Mouse (Mus musculus): ENCODE results near the gene Nid2. TPM values are rescaled to one million over a fixed set of nuclear protein-coding genes. Genes with fewer than 3 reads are reported as not detected.
A peak's percentile ranks its signal among the peaks of the same experiment; 100 is the strongest.

The Nid2 gene
- polyA plus RNA-seq, 1 experiment = 93.2 TPM

DNA sequence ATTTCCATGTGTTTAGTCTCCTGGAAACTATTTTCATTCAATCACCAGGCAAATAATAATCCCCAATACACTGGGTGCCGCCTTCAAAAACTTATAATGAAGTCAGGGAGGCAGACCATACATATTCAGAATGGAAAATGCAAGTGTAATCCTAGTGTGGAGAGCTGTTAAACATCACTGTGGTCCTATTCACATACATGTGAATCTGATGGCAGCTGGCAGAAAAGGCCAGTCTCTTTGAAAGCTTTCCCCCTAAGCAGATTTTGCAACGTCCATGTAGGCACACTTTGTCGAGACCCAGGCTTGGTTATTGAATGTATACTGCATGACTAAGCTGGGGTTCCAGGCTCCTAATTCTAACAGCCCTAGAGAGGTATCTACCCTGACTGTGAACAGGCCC lies 32.0 kb upstream of the Nid2 start:
- no peak for TF ChIP-seq POLR2A (IDR thresholded peaks at IDR 0.05; ENCODE audit: low read depth, low read length)
- Histone ChIP-seq H3K4me3 (ENCODE audit: insufficient read depth, low read length) (no peak overlapping the region), H3K27ac (ENCODE audit: insufficient read depth, low read length) (no peak overlapping the region), H3K4me1 (ENCODE audit: control insufficient read depth, insufficient read depth, low read length) (no peaks in the 10 kb centered on the region)

DNA sequence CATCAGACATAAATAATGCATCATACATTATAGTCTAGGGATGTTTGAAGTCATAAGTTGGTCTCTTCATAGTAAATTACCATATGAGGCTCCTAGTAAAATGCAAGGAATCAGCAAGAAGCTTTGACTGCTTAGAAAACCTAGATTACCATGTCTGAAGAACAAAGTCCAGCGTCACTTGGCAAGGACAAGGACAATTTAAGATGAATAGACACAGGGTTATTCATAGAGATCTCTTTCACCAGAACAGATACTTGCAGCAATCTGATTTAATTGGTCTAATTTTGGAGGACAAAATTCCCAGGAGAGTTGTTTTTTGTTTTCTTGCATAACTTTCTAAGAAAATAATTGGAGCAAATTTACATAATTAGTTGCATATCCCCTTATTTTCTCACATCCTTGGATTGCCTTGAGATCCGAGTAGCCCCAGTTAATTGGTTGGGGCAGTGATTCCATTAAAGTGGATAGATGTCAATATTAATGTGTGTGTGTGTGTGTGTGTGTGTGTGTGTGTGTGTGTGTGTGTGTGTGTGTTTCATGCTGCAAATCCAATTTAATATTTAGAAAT lies 30.9 kb upstream of the Nid2 start:
- no peak overlapping the region for H3K4me3 ChIP-seq (ENCODE audit: insufficient read depth, low read length)
- no peaks in the 10 kb centered on the region for H3K4me1 ChIP-seq (ENCODE audit: control insufficient read depth, insufficient read depth, low read length)
- TF ChIP-seq POLR2A (IDR thresholded peaks at IDR 0.05; ENCODE audit: low read depth, low read length) = no peak
- no peak for TF ChIP-seq CTCF (IDR thresholded peaks at IDR 0.05; ENCODE audit: borderline replicate concordance, insufficient read depth, low read length)
- H3K27ac ChIP-seq (ENCODE audit: insufficient read depth, low read length) = no peak overlapping the region

DNA sequence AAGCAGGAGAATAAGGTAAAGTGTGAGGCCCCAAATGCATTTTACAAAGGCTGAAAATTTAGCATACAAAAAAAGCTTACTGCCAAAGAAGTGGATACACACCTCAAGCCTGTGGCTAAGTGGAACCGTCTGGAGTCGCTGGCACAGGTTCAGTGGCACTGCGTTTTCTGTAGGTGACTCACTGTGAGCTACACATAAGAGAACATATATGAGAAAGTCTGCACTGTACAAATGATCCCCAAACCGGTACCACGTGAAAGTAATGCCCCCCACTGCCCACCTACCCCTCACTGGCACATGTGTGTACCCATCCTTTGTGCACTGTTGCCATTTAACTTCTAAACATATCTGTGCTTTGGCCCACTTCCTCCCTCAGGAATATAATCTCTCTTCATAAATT lies 22.8 kb upstream of the Nid2 start:
- Histone ChIP-seq H3K4me1 (ENCODE audit: control insufficient read depth, insufficient read depth, low read length) (no peaks in the 10 kb centered on the region), H3K4me3 (ENCODE audit: insufficient read depth, low read length) (no peak overlapping the region), H3K27ac (ENCODE audit: insufficient read depth, low read length) (peak overlapping the region; percentile 86)
- TF ChIP-seq CTCF (IDR thresholded peaks at IDR 0.05; ENCODE audit: borderline replicate concordance, insufficient read depth, low read length) (no peak), POLR2A (IDR thresholded peaks at IDR 0.05; ENCODE audit: low read depth, low read length) (no peak)

DNA sequence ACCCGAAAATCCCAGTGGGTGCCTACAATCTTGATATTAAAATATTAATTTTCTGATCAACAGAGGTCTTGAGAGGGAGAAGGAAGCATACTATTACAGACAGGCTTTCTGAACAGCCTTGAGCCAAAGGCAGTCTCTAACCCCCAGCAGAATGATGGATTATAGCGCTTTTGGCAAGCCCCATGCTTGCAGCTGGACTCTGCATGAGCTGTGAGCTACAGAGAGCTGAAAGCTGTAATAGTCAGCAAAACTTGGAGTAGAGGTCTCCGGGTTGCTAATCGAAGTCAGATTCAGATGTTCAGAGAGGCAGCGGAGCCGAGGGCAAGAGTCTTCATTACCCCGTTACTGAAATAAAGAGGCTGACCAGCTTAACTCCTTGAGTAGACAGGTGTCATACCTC lies 22.3 kb upstream of the Nid2 start:
- H3K27ac ChIP-seq (ENCODE audit: insufficient read depth, low read length) = peak overlapping the region; percentile 86
- TF ChIP-seq CTCF (IDR thresholded peaks at IDR 0.05; ENCODE audit: borderline replicate concordance, insufficient read depth, low read length) = no peak
- no peak for TF ChIP-seq POLR2A (IDR thresholded peaks at IDR 0.05; ENCODE audit: low read depth, low read length)
- no peak overlapping the region for H3K4me3 ChIP-seq (ENCODE audit: insufficient read depth, low read length)
- H3K4me1 ChIP-seq (ENCODE audit: control insufficient read depth, insufficient read depth, low read length) = peaks cover 4% of the 10 kb centered on the region; the same call in 1 of the 2 replicates

DNA sequence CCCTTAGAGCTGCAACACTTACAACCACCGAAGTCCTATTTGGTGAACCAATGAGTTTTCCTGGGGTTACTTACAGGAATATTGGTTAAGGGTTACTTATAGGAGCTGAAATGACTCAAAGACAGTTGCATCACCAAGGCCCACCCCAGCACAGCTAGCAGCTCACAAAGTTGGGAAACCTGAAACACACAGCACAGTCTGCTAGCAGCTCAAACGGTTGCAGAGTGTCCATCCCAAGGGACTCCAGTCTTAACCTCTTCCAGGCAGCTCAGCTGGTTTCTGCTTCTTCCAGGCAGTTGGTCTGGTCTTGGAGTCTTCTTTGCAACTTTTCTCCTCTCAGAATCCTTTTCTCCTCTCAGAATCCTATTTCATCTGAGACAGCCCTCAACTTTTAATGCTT lies 19.0 kb upstream of the Nid2 start:
- TF ChIP-seq POLR2A (IDR thresholded peaks at IDR 0.05; ENCODE audit: low read depth, low read length) = no peak
- no peak for TF ChIP-seq CTCF (IDR thresholded peaks at IDR 0.05; ENCODE audit: borderline replicate concordance, insufficient read depth, low read length)

DNA sequence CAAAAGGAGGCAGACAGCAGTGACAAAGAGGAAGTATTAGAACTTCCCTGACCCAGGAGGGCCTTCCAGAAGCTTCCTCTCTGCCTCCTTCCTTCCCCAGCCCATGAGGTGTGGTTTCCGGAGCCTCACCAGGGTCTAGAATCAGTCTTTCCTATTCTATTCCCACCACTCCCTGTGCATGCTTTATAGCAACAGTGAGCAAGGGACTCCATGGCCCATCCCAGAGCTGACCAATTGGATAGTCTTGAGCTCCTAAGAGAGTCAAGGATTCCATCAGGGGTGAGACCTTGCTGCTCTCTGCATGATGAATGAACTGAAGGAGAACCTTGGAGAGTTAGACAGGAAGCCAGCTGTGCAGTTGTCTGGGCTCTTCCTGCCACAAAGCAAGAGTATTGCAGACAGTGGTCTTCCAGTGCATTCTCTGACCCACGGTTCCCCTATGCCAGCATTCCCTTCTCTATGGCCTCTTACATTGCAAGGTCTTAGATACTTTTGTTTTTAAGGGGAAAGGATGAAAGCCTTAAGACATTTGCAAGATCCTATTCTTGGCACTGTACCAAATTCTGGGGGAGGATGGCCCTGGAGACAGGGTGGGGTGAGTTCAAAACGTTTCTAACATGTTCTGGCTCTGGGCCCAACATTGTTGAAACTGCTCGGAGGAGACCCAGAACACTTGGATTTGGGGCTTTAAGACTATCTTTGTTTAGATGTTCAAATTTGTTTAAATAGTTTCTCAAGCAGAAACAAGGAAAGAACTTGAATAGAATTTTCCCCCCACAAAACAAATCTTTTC lies 17.4 kb upstream of the Nid2 start:
- TF ChIP-seq CTCF (IDR thresholded peaks at IDR 0.05; ENCODE audit: borderline replicate concordance, insufficient read depth, low read length) = no peak
- no peak for TF ChIP-seq POLR2A (IDR thresholded peaks at IDR 0.05; ENCODE audit: low read depth, low read length)
- no peak overlapping the region for H3K4me3 ChIP-seq (ENCODE audit: insufficient read depth, low read length)
- H3K4me1 ChIP-seq (ENCODE audit: control insufficient read depth, insufficient read depth, low read length) = peaks cover 12% of the 10 kb centered on the region
- no peak overlapping the region for H3K27ac ChIP-seq (ENCODE audit: insufficient read depth, low read length)

More for the DNA sequence above, 19.0 kb upstream of the Nid2 start:
- Histone ChIP-seq H3K4me3 (ENCODE audit: insufficient read depth, low read length) (no peak overlapping the region), H3K27ac (ENCODE audit: insufficient read depth, low read length) (no peak overlapping the region), H3K4me1 (ENCODE audit: control insufficient read depth, insufficient read depth, low read length) (peaks cover 6% of the 10 kb centered on the region; the same call in 1 of the 2 replicates)

DNA sequence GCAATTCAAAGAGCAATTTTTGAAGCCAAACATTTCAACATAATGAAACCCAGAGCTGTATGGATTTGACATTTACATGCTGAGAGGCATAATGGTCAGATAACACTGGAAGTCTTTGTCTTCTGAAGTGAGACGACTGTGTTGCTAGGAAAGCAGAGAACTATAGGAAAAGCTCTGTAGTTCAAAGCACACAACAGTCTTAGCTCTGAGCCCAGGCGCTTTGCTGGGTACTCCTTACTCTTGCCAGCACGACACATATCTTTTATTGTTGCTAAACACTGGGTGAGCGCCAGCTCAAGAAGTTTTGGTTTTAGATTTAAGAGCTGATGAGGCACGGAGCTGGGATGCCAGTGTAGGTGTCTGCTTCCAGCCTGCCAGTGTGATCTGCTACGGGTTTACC lies 15.8 kb upstream of the Nid2 start:
- TF ChIP-seq POLR2A (IDR thresholded peaks at IDR 0.05; ENCODE audit: low read depth, low read length) (no peak), CTCF (IDR thresholded peaks at IDR 0.05; ENCODE audit: borderline replicate concordance, insufficient read depth, low read length) (no peak)
- peaks cover 12% of the 10 kb centered on the region for H3K4me1 ChIP-seq (ENCODE audit: control insufficient read depth, insufficient read depth, low read length)
- H3K27ac ChIP-seq (ENCODE audit: insufficient read depth, low read length) = no peak overlapping the region
- no peak overlapping the region for H3K4me3 ChIP-seq (ENCODE audit: insufficient read depth, low read length)

DNA sequence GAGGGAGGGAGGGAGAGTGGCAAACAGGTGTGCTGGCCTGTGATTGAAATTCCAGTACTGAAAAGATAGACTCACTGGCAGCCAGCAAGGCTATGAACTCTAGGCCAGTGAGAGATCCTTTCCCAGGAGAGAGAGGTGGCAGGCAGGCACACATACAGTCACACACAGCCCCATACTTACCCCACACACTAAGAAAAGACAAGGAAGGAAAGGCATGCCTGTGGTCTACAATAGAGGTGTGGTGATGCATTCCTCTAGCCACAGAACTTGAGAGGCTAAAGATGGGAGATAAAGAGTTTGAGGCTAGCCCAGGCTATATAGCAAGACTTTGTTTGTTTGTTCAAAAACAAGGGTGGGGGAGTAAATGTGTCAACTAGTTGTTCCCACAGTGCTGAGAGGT lies 13.5 kb upstream of the Nid2 start:
- no peak overlapping the region for H3K4me3 ChIP-seq (ENCODE audit: insufficient read depth, low read length)
- TF ChIP-seq CTCF (IDR thresholded peaks at IDR 0.05; ENCODE audit: borderline replicate concordance, insufficient read depth, low read length) (no peak), POLR2A (IDR thresholded peaks at IDR 0.05; ENCODE audit: low read depth, low read length) (no peak)
- H3K27ac ChIP-seq (ENCODE audit: insufficient read depth, low read length) = peak overlapping the region; percentile 95

DNA sequence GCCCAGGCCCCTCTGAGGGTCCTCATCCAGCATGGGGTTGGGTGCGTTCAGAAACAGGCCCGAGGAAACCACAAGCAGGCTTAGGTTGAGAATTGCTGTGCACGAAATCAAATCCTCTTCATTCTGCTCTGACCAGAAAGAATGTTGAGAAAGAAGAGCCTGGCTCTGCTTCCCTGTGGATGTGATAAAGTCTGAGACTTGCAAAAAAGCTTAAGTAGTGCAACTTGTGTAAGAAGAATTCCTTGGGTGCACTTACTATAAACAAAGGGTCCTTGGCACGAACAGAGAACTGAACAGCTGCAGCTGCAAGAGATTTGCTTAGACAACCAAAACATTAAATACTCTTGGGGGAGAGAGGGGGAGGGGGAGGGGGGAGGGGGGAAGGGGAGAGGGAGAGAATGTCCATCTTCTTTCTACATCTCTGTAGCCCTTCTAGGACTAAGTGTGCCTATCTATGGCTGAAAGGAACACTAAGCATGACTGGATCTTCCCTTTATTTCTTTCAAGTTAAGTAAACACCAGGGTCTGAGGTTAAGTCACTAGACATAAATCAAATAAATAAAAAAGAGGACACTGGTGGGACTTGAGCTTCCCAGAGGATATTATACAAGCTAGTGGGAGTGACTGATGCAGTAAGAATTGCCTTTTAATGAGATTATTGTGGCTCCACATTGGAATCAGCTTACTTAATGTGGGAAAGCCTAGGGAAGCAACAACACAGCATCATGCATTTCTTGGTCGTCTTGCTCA lies 12.8 kb upstream of the Nid2 start:
- peak overlapping the region; percentile 95 for H3K27ac ChIP-seq (ENCODE audit: insufficient read depth, low read length)
- TF ChIP-seq POLR2A (IDR thresholded peaks at IDR 0.05; ENCODE audit: low read depth, low read length) = no peak
- no peak for TF ChIP-seq CTCF (IDR thresholded peaks at IDR 0.05; ENCODE audit: borderline replicate concordance, insufficient read depth, low read length)
- no peak overlapping the region for H3K4me3 ChIP-seq (ENCODE audit: insufficient read depth, low read length)
- peaks cover 12% of the 10 kb centered on the region for H3K4me1 ChIP-seq (ENCODE audit: control insufficient read depth, insufficient read depth, low read length)

More for the DNA sequence above, 13.5 kb upstream of the Nid2 start:
- H3K4me1 ChIP-seq (ENCODE audit: control insufficient read depth, insufficient read depth, low read length) = peaks cover 12% of the 10 kb centered on the region
